Mouse (Mus musculus): ENCODE results near the gene Egfr. TPM values are rescaled to one million over a fixed set of nuclear protein-coding genes. Genes with fewer than 3 reads are reported as not detected.

The Egfr gene
- polyA plus RNA-seq, 1 experiment = 6.8 TPM

DNA sequence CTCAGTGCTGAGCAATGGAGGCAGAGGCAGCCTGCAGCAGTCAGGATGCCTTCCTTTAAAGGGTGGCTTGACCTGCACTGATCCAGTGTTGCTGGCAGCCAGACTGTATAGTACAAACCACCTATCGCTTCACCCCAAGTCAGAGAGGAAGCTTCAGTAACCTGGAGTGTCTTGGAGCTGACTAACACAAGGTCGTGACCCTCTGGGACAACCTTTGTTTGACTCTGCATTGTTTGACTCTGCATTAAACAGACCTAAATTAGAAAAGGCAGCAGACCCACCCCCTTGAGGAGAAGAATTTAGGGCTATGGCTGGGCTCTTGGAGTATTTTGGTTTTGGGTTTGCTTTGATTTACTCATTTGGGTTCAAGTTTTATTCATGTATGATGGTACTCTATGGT, 117.5 kb downstream of the Egfr start:
- no peak for TF ChIP-seq POLR2A (IDR thresholded peaks at IDR 0.05; ENCODE audit: extremely low read depth, insufficient read depth, low read length)
- no peak for TF ChIP-seq CTCF (IDR thresholded peaks at IDR 0.05; ENCODE audit: extremely low read depth, insufficient read depth, low read length)
- H3K4me3 ChIP-seq (ENCODE audit: insufficient read depth, low read length) = no peak overlapping the region
- no peak overlapping the region for H3K27ac ChIP-seq (ENCODE audit: insufficient read depth, low read length)
- H3K4me1 ChIP-seq (ENCODE audit: control insufficient read depth, insufficient read depth, low read length) = no peaks in the 10 kb centered on the region

- Histone ChIP-seq H3K4me1 (ENCODE audit: control insufficient read depth, insufficient read depth, low read length) (no peaks in the 10 kb centered on the region), H3K27ac (ENCODE audit: insufficient read depth, low read length) (no peak overlapping the region), H3K4me3 (ENCODE audit: insufficient read depth, low read length) (no peak overlapping the region)
- 0 out of 2 replicates have a peak, but pooled peaks have one; percentile 29 for TF ChIP-seq CTCF (IDR thresholded peaks at IDR 0.05; ENCODE audit: extremely low read depth, insufficient read depth, low read length)
- no peak for TF ChIP-seq POLR2A (IDR thresholded peaks at IDR 0.05; ENCODE audit: extremely low read depth, insufficient read depth, low read length)
Observed at GRCm38 (mm10) chr11:16871120-16871519, 119.1 kb downstream of the Egfr start.

DNA sequence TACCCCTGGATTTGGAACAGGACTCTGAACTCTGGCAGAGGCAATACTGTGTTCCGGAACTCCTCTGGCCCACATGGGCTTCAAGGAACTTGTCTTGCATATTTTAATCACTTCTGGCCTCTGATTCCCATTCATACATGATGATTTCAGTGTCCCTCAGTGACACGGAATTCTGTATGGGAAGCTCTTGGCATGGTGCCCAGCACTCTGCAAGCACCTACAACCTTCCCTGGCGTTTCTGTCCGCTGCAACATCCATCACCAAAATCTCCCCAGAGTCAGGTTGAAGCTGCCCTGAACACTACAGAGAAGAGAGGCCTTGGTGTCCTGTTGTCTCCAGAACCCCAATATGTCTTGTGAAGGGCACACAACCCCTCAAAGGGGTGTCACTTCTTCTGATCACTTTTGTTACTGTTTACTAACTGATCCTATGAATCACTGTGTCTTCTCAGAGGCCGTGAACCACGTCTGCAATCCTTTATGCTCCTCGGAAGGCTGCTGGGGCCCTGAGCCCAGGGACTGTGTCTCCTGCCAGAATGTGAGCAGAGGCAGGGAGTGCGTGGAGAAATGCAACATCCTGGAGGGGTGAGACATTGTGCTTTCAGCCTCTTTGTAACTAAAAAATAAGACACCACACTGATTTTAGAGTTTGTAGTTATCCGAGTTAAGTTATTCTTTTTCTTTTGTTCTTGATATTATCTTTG, 125.8 kb downstream of the Egfr start:
- Histone ChIP-seq H3K4me3 (ENCODE audit: insufficient read depth, low read length) (no peak overlapping the region), H3K27ac (ENCODE audit: insufficient read depth, low read length) (no peak overlapping the region), H3K4me1 (ENCODE audit: control insufficient read depth, insufficient read depth, low read length) (no peaks in the 10 kb centered on the region)
- TF ChIP-seq POLR2A (IDR thresholded peaks at IDR 0.05; ENCODE audit: extremely low read depth, insufficient read depth, low read length) (no peak), CTCF (IDR thresholded peaks at IDR 0.05; ENCODE audit: extremely low read depth, insufficient read depth, low read length) (no peak)

- Histone ChIP-seq H3K4me3 (ENCODE audit: insufficient read depth, low read length) (no peak overlapping the region), H3K4me1 (ENCODE audit: control insufficient read depth, insufficient read depth, low read length) (no peaks in the 10 kb centered on the region), H3K27ac (ENCODE audit: insufficient read depth, low read length) (no peak overlapping the region)
- TF ChIP-seq POLR2A (IDR thresholded peaks at IDR 0.05; ENCODE audit: extremely low read depth, insufficient read depth, low read length) = no peak
- TF ChIP-seq CTCF (IDR thresholded peaks at IDR 0.05; ENCODE audit: extremely low read depth, insufficient read depth, low read length) = no peak
Observed at GRCm38 (mm10) chr11:16881932-16882331, 129.9 kb downstream of the Egfr start.

DNA sequence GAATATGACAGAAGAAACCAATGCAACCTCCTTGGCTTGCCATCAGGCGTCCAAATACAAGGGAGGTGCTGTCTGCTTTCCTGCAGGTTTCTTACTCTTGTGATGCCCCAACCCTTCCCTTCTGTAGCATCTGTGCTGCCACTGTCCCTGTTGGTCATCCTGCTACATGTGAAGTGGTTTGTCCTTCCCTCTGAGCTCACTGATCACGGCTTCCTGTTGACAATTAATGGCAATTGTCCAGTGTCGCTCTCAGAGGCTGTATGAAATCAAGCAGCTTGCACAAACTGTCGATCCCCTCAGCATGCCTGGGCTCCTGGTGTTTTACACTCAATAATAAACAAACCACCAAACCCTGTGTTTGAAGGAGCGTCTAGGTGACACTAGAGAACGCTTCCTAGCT, 134.1 kb downstream of the Egfr start:
- Histone ChIP-seq H3K4me1 (ENCODE audit: control insufficient read depth, insufficient read depth, low read length) (no peaks in the 10 kb centered on the region), H3K4me3 (ENCODE audit: insufficient read depth, low read length) (no peak overlapping the region), H3K27ac (ENCODE audit: insufficient read depth, low read length) (no peak overlapping the region)
- TF ChIP-seq CTCF (IDR thresholded peaks at IDR 0.05; ENCODE audit: extremely low read depth, insufficient read depth, low read length) = no peak
- TF ChIP-seq POLR2A (IDR thresholded peaks at IDR 0.05; ENCODE audit: extremely low read depth, insufficient read depth, low read length) = no peak

DNA sequence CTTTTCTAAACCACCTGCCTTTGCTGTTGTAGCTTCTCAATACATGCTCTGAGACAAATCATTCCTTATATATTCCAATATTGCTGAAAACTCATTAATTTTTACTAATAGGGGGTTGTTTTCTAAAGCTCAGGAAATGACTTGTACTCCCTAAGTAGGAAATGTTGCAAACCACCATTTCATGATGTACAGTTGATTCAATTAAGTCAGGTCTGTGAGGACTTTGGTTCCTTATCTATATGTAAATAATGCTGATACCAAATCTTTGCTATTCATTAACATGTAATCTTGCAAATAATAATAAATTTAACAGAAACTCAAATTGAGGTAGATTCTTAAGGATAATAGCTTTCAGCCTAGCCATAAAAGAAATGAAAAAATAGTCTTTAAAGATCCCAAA, 136.1 kb downstream of the Egfr start:
- H3K4me1 ChIP-seq (ENCODE audit: control insufficient read depth, insufficient read depth, low read length) = no peaks in the 10 kb centered on the region
- no peak overlapping the region for H3K4me3 ChIP-seq (ENCODE audit: insufficient read depth, low read length)
- no peak for TF ChIP-seq CTCF (IDR thresholded peaks at IDR 0.05; ENCODE audit: extremely low read depth, insufficient read depth, low read length)
- no peak for TF ChIP-seq POLR2A (IDR thresholded peaks at IDR 0.05; ENCODE audit: extremely low read depth, insufficient read depth, low read length)
- no peak overlapping the region for H3K27ac ChIP-seq (ENCODE audit: insufficient read depth, low read length)

GRCm38 (mm10) chr11:16895441-16896356, 143.7 kb downstream of the Egfr start:
- TF ChIP-seq POLR2A (IDR thresholded peaks at IDR 0.05; ENCODE audit: extremely low read depth, insufficient read depth, low read length) = no peak
- peaks cover 4% of the 10 kb centered on the region; the same call in 1 of the 2 replicates for H3K4me1 ChIP-seq (ENCODE audit: control insufficient read depth, insufficient read depth, low read length)

DNA sequence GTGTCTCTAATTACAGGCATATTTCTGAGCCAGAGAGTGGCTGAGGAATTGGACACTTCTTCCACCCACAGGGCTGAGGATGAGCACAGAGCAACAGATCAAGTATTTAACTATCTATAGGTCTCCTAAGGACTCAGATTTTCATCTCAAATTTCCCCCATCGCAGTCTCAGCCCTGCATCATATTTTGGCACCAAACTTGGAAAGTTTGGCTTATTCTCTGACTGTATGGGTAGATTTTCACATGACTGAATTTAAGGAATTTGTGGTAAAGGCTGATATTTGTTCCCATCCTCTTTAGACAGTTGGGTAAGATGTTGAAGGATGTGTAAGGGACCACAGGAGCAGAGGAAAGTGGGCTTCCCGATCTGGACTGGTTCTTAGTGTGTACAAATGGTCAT, 145.7 kb downstream of the Egfr start:
- no peak for TF ChIP-seq CTCF (IDR thresholded peaks at IDR 0.05; ENCODE audit: extremely low read depth, insufficient read depth, low read length)
- no peak for TF ChIP-seq POLR2A (IDR thresholded peaks at IDR 0.05; ENCODE audit: extremely low read depth, insufficient read depth, low read length)
- no peak overlapping the region for H3K4me3 ChIP-seq (ENCODE audit: insufficient read depth, low read length)
- H3K4me1 ChIP-seq (ENCODE audit: control insufficient read depth, insufficient read depth, low read length) = peaks cover 4% of the 10 kb centered on the region; the same call in 1 of the 2 replicates
- H3K27ac ChIP-seq (ENCODE audit: insufficient read depth, low read length) = no peak overlapping the region

More at GRCm38 (mm10) chr11:16895441-16896356, 143.7 kb downstream of the Egfr start:
- Histone ChIP-seq H3K4me3 (ENCODE audit: insufficient read depth, low read length) (no peak overlapping the region), H3K27ac (ENCODE audit: insufficient read depth, low read length) (no peak overlapping the region)

DNA sequence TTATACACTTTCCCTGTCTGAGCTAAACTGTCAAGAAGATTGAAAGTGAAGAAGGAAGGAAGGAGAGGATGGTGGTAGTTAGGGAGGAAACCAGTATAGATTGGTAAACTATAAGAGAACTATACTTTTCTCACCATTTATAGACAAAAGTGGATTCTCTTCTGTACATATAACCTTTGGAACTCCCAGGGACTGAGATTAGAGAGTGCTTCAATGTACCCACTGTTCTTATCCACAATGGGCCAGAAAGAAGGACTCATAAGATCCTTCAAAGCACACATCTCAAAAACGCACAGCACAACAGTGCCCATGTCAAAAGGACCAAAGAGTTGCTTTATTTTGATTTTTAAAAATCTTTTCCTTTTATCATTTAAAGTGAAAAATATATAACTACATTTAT, 148.2 kb downstream of the Egfr start:
- no peak for TF ChIP-seq POLR2A (IDR thresholded peaks at IDR 0.05; ENCODE audit: extremely low read depth, insufficient read depth, low read length)
- TF ChIP-seq CTCF (IDR thresholded peaks at IDR 0.05; ENCODE audit: extremely low read depth, insufficient read depth, low read length) = no peak
- no peak overlapping the region for H3K4me3 ChIP-seq (ENCODE audit: insufficient read depth, low read length)
- no peak overlapping the region for H3K27ac ChIP-seq (ENCODE audit: insufficient read depth, low read length)
- H3K4me1 ChIP-seq (ENCODE audit: control insufficient read depth, insufficient read depth, low read length) = peaks cover 4% of the 10 kb centered on the region; the same call in 1 of the 2 replicates

All from cortical plate, adult 2 months (tissue).